Mouse (Mus musculus) right cerebral cortex, postnatal 36 days (tissue): ENCODE measurements around the gene Stk19.
"Not testable (repeated sequence)": the region's sequence is repeated elsewhere in the genome, so short reads cannot be mapped to it uniquely, and the experiment has no call there.

Source experiments
- DNase-seq, 2 experiments: peaks; one replicate each; pipeline ENCODE4 v3.0.0; 2022; ENCODE audit warnings: low spot score in 2 of 2, mixed read lengths in 1 of 2

The Stk19 gene

GRCm38 (mm10) chr17:34840736-34841307 is 4.1 kb upstream of the Stk19 start:
- no peak for DNase-seq

- no peak for DNase-seq
Observed at GRCm38 (mm10) chr17:34838785-34839184, 2.0 kb upstream of the Stk19 start.

- DNase-seq: no peak
Observed at GRCm38 (mm10) chr17:34837464-34838324, 949 bp upstream of the Stk19 start.

GRCm38 (mm10) chr17:34836155-34836855 is 440 bp downstream of the Stk19 start:
- DNase-seq: no peak

- not testable (repeated sequence) for DNase-seq
Observed at GRCm38 (mm10) chr17:34830776-34831175, 6.0 kb downstream of the Stk19 start.

- no peak for DNase-seq
Observed at GRCm38 (mm10) chr17:34814818-34815370, 21.9 kb downstream of the Stk19 start.

GRCm38 (mm10) chr17:34813747-34814146 is 23.0 kb downstream of the Stk19 start:
- not testable (repeated sequence) for DNase-seq

GRCm38 (mm10) chr17:34811275-34811674 is 25.5 kb downstream of the Stk19 start:
- no peak for DNase-seq

GRCm38 (mm10) chr17:34810811-34811210 is 25.9 kb downstream of the Stk19 start:
- not testable (repeated sequence) for DNase-seq

- DNase-seq: not testable (repeated sequence)
Observed at GRCm38 (mm10) chr17:34810411-34810810, 26.3 kb downstream of the Stk19 start.

GRCm38 (mm10) chr17:34808599-34809205 is 28.0 kb downstream of the Stk19 start:
- DNase-seq: no peak

- DNase-seq: no peak
Observed at GRCm38 (mm10) chr17:34807176-34807575, 29.6 kb downstream of the Stk19 start.

GRCm38 (mm10) chr17:34804871-34805562 is 31.7 kb downstream of the Stk19 start:
- DNase-seq: no peak

GRCm38 (mm10) chr17:34804301-34804700 is 32.4 kb downstream of the Stk19 start, which contains the start of gene Cyp21a1:
Cyp21a1 (minus strand) TSS chr17:34804561.
- not testable (repeated sequence) for DNase-seq

- not testable (repeated sequence) for DNase-seq
Observed at GRCm38 (mm10) chr17:34803367-34803766, 33.4 kb downstream of the Stk19 start.

- DNase-seq: not testable (repeated sequence)
Observed at GRCm38 (mm10) chr17:34802756-34803155, 34.0 kb downstream of the Stk19 start.

GRCm38 (mm10) chr17:34800781-34801305 is 35.9 kb downstream of the Stk19 start:
- not testable (repeated sequence) for DNase-seq

- no peak for DNase-seq
Observed at GRCm38 (mm10) chr17:34799531-34799925, 37.2 kb downstream of the Stk19 start.

- no peak for DNase-seq
Observed at GRCm38 (mm10) chr17:34798866-34799530, 37.7 kb downstream of the Stk19 start.

GRCm38 (mm10) chr17:34798071-34798470 is 38.7 kb downstream of the Stk19 start:
- not testable (repeated sequence) for DNase-seq
